Mouse (Mus musculus) neural tube, embryonic 15.5 days (tissue): ENCODE measurements around the gene Vps18. TPM values are rescaled to one million over a fixed set of nuclear protein-coding genes. Genes with fewer than 3 reads are reported as not detected.
A peak's percentile ranks its signal among the peaks of the same experiment; 100 is the strongest.

Experiments
- ATAC-seq: fragments of 200-750 bp; cut with Nextera tagmentation; 2 replicates; pipeline ENCODE4 v1.8.0; 2017; ENCODE audit warnings: mild to moderate bottlenecking, moderate TSS enrichment, moderate library complexity; ENCODE audit not compliant: low FRiP score
- H3K27ac ChIP-seq: fragments of 300-500 bp; sonication (generic); replicated peaks from 2 replicates; pipeline ENCODE4 v1.5.1; 2015; ENCODE audit warnings: mild to moderate bottlenecking, inconsistent platforms
- H3K27me3 ChIP-seq: fragments of 300-500 bp; sonication (generic); replicated peaks from 2 replicates; pipeline ENCODE4 v1.6.1; 2015; ENCODE audit warnings: inconsistent platforms
- H3K36me3 ChIP-seq: fragments of 300-500 bp; sonication (generic); 2 replicates; pipeline ENCODE4 v1.6.1; 2015; ENCODE audit warnings: inconsistent platforms
- H3K4me1 ChIP-seq: fragments of 300-500 bp; sonication (generic); 2 replicates; pipeline ENCODE4 v1.6.1; 2015; ENCODE audit warnings: inconsistent platforms
- H3K4me2 ChIP-seq: fragments of 300-500 bp; sonication (generic); 2 replicates; pipeline ENCODE4 v1.6.1; 2015; ENCODE audit warnings: inconsistent platforms, mild to moderate bottlenecking, moderate library complexity
- H3K4me3 ChIP-seq: fragments of 300-500 bp; sonication (generic); replicated peaks from 2 replicates; pipeline ENCODE4 v1.5.1; 2015; ENCODE audit warnings: mild to moderate bottlenecking, inconsistent platforms
- H3K9ac ChIP-seq: fragments of 300-500 bp; sonication (generic); replicated peaks from 2 replicates; pipeline ENCODE4 v1.6.1; 2015; ENCODE audit warnings: mild to moderate bottlenecking, inconsistent platforms
- H3K9me3 ChIP-seq: fragments of 300-500 bp; sonication (generic); replicated peaks from 2 replicates; pipeline ENCODE4 v1.6.1; 2016; ENCODE audit warnings: inconsistent platforms
- WGBS: fragments of 180-500 bp; shearing (Covaris S2); methylation state at CpG from one replicate; pipeline ENCODE4 v1.1.7; 2015; ENCODE audit warnings: mixed read lengths; 5-methylcytosine and 5-hydroxymethylcytosine counted together
- polyA plus RNA-seq: library from polyadenylated mRNA; unstranded; fragments of >200 nt; fragmentation: Nextera tagmentation; extraction: Ambion mirVana; gene quantifications from 2 replicates; pipeline ENCODE4 v1.2.1, GENCODE M21; 2015

The Vps18 gene
- polyA plus RNA-seq, 1 experiment from 2014 or later: 23.8 TPM

- Histone ChIP-seq H3K4me3 (peak overlapping the region; percentile 50), H3K27ac (no peak overlapping the region), H3K4me2 (peak overlapping the region; percentile 98), H3K9me3 (no peaks in the 10 kb centered on the region), H3K36me3 (no peaks in the 10 kb centered on the region), H3K4me1 (peaks cover 76% of the 10 kb centered on the region), H3K27me3 (peaks cover 91% of the 10 kb centered on the region), H3K9ac (no peak overlapping the region)
- ATAC-seq: no peak
- under 1% methylated on average over 32 of the region's 32 CpGs for WGBS
These were observed 36.2 kb downstream of the Vps18 start for GRCm38 (mm10) chr2:119324576-119325318.

GRCm38 (mm10) chr2:119325568-119326143 is 37.1 kb downstream of the Vps18 start, which contains the start of gene Dll4:
Gene Dll4, plus strand, starts transcription at chr2:119325784.
- Histone ChIP-seq H3K4me3 (peak within 1 kb of the TSS; percentile 50), H3K9me3 (no peaks in the 10 kb centered on the region), H3K27ac (no peak within 1 kb of the TSS), H3K36me3 (no peaks in the 10 kb centered on the region), H3K27me3 (peaks cover 93% of the 10 kb centered on the region), H3K4me2 (peak within 1 kb of the TSS; percentile 98), H3K4me1 (peaks cover 76% of the 10 kb centered on the region), H3K9ac (peak within 1 kb of the TSS; percentile 59)
- under 1% methylated on average over 32 of the region's 33 CpGs for WGBS
- 0 out of 2 replicates have a peak, but pooled peaks have one; percentile 15 for ATAC-seq

- no peak overlapping the region for H3K27ac ChIP-seq
- H3K4me1 ChIP-seq: peaks cover 72% of the 10 kb centered on the region
- 0 out of 2 replicates have a peak, but pooled peaks have one; percentile 51 for ATAC-seq
- peak overlapping the region; percentile 59 for H3K9ac ChIP-seq
- under 1% methylated on average over 61 of the region's 61 CpGs for WGBS
- H3K9me3 ChIP-seq: no peaks in the 10 kb centered on the region
- H3K27me3 ChIP-seq: peaks cover 93% of the 10 kb centered on the region
- peak overlapping the region; percentile 98 for H3K4me2 ChIP-seq
- H3K36me3 ChIP-seq: no peaks in the 10 kb centered on the region
- peak overlapping the region; percentile 50 for H3K4me3 ChIP-seq
These were observed 37.9 kb downstream of the Vps18 start for GRCm38 (mm10) chr2:119326161-119327101.

GRCm38 (mm10) chr2:119327102-119327480 is 38.6 kb downstream of the Vps18 start:
- no peaks in the 10 kb centered on the region for H3K9me3 ChIP-seq
- H3K4me3 ChIP-seq: peak overlapping the region; percentile 50
- H3K27ac ChIP-seq: no peak overlapping the region
- H3K4me2 ChIP-seq: peak overlapping the region; percentile 98
- no peak for ATAC-seq
- H3K4me1 ChIP-seq: peaks cover 66% of the 10 kb centered on the region
- peaks cover 93% of the 10 kb centered on the region for H3K27me3 ChIP-seq
- H3K36me3 ChIP-seq: no peaks in the 10 kb centered on the region
- under 1% methylated on average over 30 of the region's 30 CpGs for WGBS
- peak overlapping the region; percentile 59 for H3K9ac ChIP-seq

GRCm38 (mm10) chr2:119327942-119328526 is 39.5 kb downstream of the Vps18 start:
- Histone ChIP-seq H3K4me1 (peaks cover 56% of the 10 kb centered on the region), H3K9ac (peak overlapping the region; percentile 17; the same call in 1 of the 2 replicates), H3K4me3 (peak overlapping the region; percentile 50), H3K9me3 (no peaks in the 10 kb centered on the region), H3K27me3 (peaks cover 92% of the 10 kb centered on the region), H3K36me3 (no peaks in the 10 kb centered on the region), H3K27ac (no peak overlapping the region), H3K4me2 (peak overlapping the region; percentile 98)
- WGBS: 11% methylated on average over 11 of the region's 11 CpGs
- no peak for ATAC-seq

- no peaks in the 10 kb centered on the region for H3K36me3 ChIP-seq
- H3K27ac ChIP-seq: no peak overlapping the region
- H3K4me3 ChIP-seq: 0 out of 2 replicates have a peak overlapping the region, but pooled peaks have one; percentile 50
- WGBS: 34% methylated on average over 5 of the region's 5 CpGs
- peak overlapping the region; percentile 98 for H3K4me2 ChIP-seq
- H3K9ac ChIP-seq: no peak overlapping the region
- peaks cover 87% of the 10 kb centered on the region for H3K27me3 ChIP-seq
- ATAC-seq: no peak
- peaks cover 55% of the 10 kb centered on the region for H3K4me1 ChIP-seq
- H3K9me3 ChIP-seq: no peaks in the 10 kb centered on the region
These were observed 40.0 kb downstream of the Vps18 start for GRCm38 (mm10) chr2:119328546-119328945.

GRCm38 (mm10) chr2:119329123-119329817 is 40.7 kb downstream of the Vps18 start:
- Histone ChIP-seq H3K9ac (no peak overlapping the region), H3K4me2 (no peak overlapping the region), H3K9me3 (no peaks in the 10 kb centered on the region), H3K36me3 (no peaks in the 10 kb centered on the region), H3K27me3 (peaks cover 80% of the 10 kb centered on the region), H3K4me3 (no peak overlapping the region), H3K4me1 (peaks cover 48% of the 10 kb centered on the region), H3K27ac (no peak overlapping the region)
- ATAC-seq: no peak
- 41% methylated on average over 3 of the region's 3 CpGs for WGBS

GRCm38 (mm10) chr2:119330795-119331194 is 42.3 kb downstream of the Vps18 start:
- no peak for ATAC-seq
- Histone ChIP-seq H3K27me3 (peaks cover 66% of the 10 kb centered on the region), H3K9me3 (no peaks in the 10 kb centered on the region), H3K27ac (no peak overlapping the region), H3K4me2 (no peak overlapping the region; the same call in 1 of the 2 replicates), H3K4me1 (peaks cover 33% of the 10 kb centered on the region), H3K9ac (no peak overlapping the region), H3K4me3 (no peak overlapping the region), H3K36me3 (no peaks in the 10 kb centered on the region)
- 91% methylated on average over 8 of the region's 8 CpGs for WGBS

GRCm38 (mm10) chr2:119332177-119332661 is 43.7 kb downstream of the Vps18 start:
- peaks cover 52% of the 10 kb centered on the region for H3K27me3 ChIP-seq
- ATAC-seq: no peak
- H3K4me2 ChIP-seq: 0 out of 2 replicates have a peak overlapping the region, but pooled peaks have one; percentile 9
- H3K9me3 ChIP-seq: no peaks in the 10 kb centered on the region
- no peak overlapping the region for H3K4me3 ChIP-seq
- H3K36me3 ChIP-seq: no peaks in the 10 kb centered on the region
- peaks cover 20% of the 10 kb centered on the region for H3K4me1 ChIP-seq
- no peak overlapping the region for H3K27ac ChIP-seq
- H3K9ac ChIP-seq: no peak overlapping the region
- WGBS: 69% methylated on average over 24 of the region's 24 CpGs

GRCm38 (mm10) chr2:119334135-119334534 is 45.6 kb downstream of the Vps18 start:
- 79% methylated on average over 1 of the region's 1 CpGs for WGBS
- ATAC-seq: no peak
- no peak overlapping the region for H3K27ac ChIP-seq
- H3K36me3 ChIP-seq: no peaks in the 10 kb centered on the region
- no peaks in the 10 kb centered on the region for H3K9me3 ChIP-seq
- no peak overlapping the region for H3K9ac ChIP-seq
- H3K4me3 ChIP-seq: no peak overlapping the region
- H3K4me2 ChIP-seq: 0 out of 2 replicates have a peak overlapping the region, but pooled peaks have one; percentile 5
- peaks cover 15% of the 10 kb centered on the region for H3K4me1 ChIP-seq
- peaks cover 34% of the 10 kb centered on the region for H3K27me3 ChIP-seq
